Mouse (Mus musculus) layer of hippocampus, adult 9-10 months (tissue): ENCODE measurements around the gene Olfr957.

Source experiments
- DNase-seq: peaks from one replicate; pipeline ENCODE4 v3.0.0; 2022; ENCODE audit warnings: low spot score

Gene Olfr957

GRCm38 (mm10) chr9:39515531-39515930 lies at the start of gene Olfr957:
Gene Olfr957, minus strand, starts transcription at chr9:39515809.
- no peak for DNase-seq

GRCm38 (mm10) chr9:39558349-39558647 lies 42.7 kb upstream of the Olfr957 start:
- no peak for DNase-seq

- DNase-seq, result peak; percentile 48
Observed at GRCm38 (mm10) chr9:39557529-39558348, 42.1 kb upstream of the Olfr957 start.

GRCm38 (mm10) chr9:39553946-39554345 lies 38.3 kb upstream of the Olfr957 start, which contains the start of gene Olfr958:
Gene Olfr958, minus strand, starts transcription at chr9:39554054.
- DNase-seq, result no peak

GRCm38 (mm10) chr9:39550806-39551205 lies 35.2 kb upstream of the Olfr957 start:
- no peak for DNase-seq

- DNase-seq, result no peak
Observed at GRCm38 (mm10) chr9:39523616-39524285, 8.1 kb upstream of the Olfr957 start.

- no peak for DNase-seq
Observed at GRCm38 (mm10) chr9:39518595-39518994, 3.0 kb upstream of the Olfr957 start.

- DNase-seq, result no peak
Observed at GRCm38 (mm10) chr9:39509412-39509811, 6.2 kb downstream of the Olfr957 start.

- peak; percentile 58 for DNase-seq
Observed at GRCm38 (mm10) chr9:39508998-39509397, 6.6 kb downstream of the Olfr957 start.

GRCm38 (mm10) chr9:39493895-39494294 lies 21.7 kb downstream of the Olfr957 start, which contains the start of gene Olfr44:
Gene Olfr44, minus strand, starts transcription at chr9:39493995.
- DNase-seq, result no peak

- no peak for DNase-seq
Observed at GRCm38 (mm10) chr9:39471844-39472243, 43.8 kb downstream of the Olfr957 start, which contains the start of gene Olfr955. Gene Olfr955, minus strand, starts transcription at chr9:39471944.
